Mouse (Mus musculus) lung, postnatal 36 days (tissue): Measurements from ENCODE around the gene Fbxl2.
A peak's percentile ranks its signal among the peaks of the same experiment; 100 is the strongest.

Experiments used
- DNase-seq: peaks from one replicate; pipeline ENCODE4 v3.0.0; 2022; ENCODE audit warnings: mixed read lengths

Fbxl2 gene

DNA sequence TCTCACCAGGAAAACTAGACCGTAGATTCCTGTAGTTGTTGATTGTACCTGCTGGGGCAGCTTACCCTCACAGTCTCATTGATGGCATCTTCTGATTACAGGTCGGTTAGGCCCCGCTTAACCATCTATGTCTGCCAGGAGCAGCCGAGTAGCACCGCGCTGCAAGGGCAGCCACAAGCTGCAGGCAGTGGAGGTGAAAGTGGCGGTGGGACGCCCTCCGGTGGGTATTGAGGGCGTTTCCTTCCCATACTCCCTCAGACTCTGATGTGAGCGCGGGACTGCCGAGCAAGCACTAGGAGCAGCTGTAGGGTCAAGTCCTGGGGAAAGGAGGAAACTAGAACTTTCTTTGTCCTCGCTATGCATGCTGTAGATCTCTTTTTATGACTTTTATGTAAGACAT, 76.0 kb downstream of the Fbxl2 start:
- no peak for DNase-seq

GRCm38 (mm10) chr9:113969399-113969798, 76.6 kb downstream of the Fbxl2 start:
- DNase-seq, result no peak

GRCm38 (mm10) chr9:113968967-113969366, 77.0 kb downstream of the Fbxl2 start:
- no peak for DNase-seq

DNA sequence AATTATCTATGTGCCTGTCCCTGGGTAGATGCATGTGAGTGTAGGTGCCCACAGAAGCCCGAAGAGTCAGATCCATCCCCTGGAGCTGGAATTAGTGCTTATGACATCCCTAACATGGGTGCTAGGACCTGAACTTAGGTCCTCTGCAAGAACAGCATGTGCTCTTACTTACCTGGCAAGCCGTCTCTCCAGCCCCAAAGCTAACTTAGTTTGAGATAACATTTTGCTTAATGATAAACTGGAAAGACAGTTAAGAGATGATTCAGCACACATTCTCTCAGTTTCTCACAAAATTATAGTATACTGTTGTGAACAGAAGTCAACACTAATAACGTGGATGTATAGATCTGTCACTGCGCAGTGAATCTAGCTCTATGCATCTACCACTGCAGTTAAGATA, 79.2 kb downstream of the Fbxl2 start:
- no peak for DNase-seq

- DNase-seq, result no peak
Observed at GRCm38 (mm10) chr9:113964415-113964814, 81.6 kb downstream of the Fbxl2 start.

DNA sequence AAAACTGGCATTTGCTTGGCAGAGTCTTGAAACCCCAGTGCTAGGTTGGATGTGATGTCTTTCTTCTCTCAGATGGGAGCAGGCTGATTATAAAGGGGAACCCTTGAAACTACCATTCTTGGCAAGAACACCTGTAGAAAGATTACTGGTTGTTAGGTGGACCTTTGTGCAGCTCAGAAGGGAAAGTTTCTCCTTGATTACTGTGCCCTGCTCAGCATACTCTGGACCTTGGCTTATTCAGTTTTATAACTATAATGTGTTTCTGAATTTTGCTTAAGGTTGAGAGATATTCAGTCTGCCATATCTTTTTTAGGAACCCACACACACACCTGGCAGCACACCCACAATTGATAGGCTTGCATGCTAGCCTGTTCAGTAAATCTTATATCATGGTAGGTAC, 82.3 kb downstream of the Fbxl2 start:
- no peak for DNase-seq

DNA sequence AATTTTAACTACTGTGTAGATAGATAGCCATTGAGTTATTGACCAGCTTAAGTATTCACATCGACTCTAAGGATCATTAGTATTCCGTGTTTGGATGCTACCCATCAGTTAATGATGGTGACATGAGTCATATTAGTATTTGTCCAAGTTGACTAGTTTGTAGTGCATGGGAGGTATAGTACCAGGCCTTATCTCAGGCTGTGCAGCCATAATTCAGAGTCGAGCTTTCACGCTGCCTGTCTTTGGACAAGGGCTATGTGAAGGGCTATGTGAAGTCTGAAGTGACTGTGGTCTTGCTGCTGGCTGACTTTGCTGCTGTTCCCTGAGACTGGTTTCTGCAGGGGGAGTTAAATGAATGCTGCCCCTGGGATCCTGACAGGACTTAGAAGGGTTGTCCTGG, 88.2 kb downstream of the Fbxl2 start:
- DNase-seq, result no peak

GRCm38 (mm10) chr9:113947216-113947615, 98.8 kb downstream of the Fbxl2 start:
- no peak for DNase-seq

DNA sequence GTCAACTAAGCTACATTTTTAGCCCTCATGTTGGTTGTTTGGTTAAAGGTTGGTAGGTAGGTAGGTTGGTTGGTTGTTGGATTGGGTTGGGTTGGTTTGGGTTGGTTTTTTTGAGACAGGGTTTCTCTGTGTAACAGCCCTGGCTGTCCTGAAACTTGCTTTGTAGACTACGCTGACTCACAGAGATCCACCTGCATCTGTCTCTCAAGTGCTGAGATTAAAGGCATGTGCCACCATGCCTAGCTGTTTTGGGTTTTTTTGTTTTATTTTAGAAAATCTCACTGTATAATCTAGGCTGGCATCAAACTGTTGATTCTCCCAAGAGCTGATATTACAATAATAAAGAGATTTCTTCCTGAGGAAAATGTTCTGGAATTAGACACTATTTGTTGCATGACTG, 102.6 kb downstream of the Fbxl2 start:
- no peak for DNase-seq

- peak; percentile 18 for DNase-seq
Observed at GRCm38 (mm10) chr9:113941103-113941805, 104.7 kb downstream of the Fbxl2 start.

DNA sequence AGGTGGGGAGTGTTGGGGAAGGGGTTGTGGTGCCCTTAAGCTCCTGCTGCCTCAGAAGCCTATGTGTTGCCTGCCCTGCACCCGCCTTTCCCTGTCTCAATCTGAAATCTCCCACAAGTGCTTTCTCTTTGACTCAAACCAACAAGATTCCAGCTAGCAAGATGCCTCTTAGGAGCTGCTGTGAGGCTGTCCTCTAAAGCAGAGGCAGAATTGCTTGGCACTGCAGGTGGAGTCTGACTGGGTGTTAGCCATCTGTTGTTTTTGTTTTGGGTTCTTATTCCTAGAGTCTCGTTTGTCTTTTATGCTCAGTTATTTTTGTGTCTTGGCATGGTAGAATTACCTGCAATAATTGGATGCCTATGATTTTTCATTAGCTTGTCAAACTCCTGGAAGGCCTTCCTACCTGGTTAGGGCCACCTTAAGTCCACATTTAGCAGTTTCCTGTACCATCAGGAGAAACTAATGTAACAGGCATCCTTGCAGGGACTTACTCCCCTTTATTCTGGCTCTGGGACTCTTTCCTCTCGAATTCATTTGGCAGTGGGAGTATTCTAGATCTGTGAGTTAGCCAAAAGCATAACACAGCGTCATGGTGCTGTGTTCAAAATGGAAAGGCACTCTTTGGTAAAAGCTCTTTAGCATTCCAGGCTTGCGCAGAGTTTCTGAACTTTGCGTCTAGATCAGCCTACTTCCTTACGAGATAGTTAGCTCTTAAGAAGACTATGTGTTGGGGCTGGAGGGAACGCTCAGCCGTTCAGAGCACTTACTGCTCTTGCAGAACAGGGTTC, 106.7 kb downstream of the Fbxl2 start:
- no peak for DNase-seq

DNA sequence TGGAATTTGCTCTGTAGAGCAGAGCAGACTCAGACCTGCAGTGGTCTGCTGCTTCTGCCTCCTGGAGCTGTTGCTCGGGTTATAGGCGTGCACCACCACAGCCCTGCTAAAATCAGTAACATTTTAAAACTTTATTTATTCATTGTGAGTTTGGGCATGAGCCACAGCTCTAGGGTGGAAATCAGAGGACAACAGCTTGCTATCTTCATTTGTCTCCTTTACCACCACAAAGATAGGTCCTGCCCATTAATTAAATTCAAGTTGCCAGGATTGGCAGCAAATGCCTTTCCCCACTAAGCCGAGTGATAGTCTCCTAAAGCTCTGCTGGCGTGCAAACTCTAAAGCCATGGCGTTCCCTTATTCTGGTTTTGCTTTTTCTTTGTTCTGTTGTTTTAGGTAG, 110.4 kb downstream of the Fbxl2 start:
- DNase-seq, result no peak

DNA sequence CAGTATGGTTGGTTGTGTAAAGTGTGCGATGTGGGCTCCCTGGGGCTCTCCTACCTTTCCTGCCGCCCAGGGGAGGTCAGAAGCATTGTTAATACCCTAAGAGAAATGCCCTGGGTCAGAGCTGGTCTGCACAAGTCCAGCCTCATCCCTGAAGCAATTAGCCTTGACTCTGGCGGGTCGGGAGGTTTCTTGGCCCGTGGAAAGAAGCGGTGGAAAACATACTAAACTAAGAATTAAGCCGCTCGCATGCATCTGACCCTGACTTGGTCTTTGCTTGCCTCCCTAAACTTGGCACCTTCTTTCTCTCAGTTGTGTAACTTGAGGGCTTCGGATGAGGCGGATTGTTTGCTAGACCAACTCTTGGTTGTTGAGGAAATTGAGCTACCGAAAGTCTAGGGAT, 113.5 kb downstream of the Fbxl2 start:
- no peak for DNase-seq

DNA sequence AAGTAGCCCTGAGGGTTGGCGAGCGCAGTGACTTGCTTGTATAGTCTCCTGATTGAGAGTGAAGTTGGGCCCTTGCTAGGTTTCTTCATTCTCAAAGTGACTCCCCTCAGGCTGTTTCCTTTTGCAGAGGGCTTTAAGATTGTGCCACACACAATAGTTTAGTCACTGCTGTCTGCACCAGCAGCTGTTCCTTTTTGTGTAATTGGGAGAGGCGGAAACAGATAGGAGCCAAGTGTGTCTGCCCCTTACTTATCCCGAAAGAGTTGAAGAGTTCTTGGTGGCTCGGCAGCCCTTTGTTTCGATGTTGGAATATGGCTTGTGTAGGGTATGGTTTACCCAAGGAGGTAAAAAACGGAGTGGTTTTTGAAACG, 113.9 kb downstream of the Fbxl2 start:
- peak; percentile 38 for DNase-seq

- peak; percentile 15 for DNase-seq
Observed at GRCm38 (mm10) chr9:113931375-113932099, 114.5 kb downstream of the Fbxl2 start.

DNA sequence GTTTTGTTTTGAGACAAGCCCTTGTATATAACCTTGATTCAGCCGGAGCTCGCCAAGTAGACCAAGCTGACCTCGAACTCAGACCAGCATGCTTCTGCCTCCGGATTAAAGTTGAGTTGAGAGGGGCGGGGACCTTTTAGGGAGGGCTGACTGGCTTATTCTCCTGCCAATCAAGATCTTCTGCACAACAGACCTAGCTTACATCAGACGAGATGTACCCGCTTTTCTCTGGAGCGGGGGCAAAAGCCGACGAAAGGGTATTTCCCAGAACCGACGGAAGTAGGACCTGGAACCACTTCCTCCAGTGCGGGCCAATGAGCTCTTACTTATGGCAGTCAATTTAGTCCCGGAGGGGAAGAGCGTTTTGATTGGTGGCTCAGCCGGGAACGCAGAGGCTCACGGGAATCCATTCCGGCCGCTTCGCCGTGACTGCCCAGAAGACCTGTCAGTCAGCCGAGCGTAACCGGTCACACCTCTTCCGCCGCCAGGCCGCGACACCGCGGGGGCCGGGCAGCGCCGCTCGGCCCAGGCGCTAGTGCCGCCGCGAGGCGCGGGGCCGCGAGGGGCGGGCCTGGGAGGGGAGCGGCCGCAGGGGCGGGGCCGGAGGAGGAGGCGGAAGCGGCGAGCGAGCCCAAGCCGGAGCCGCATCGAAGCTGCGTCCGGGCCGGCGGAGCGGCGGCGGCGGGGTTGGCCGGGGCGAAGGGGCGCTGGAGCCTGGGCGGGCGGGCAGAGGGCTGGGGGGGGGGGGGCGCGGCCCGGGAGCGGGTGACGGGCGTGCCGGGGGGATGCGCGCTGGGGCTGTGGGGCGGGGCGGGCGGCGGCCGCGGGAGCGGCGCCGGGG, 115.2 kb downstream of the Fbxl2 start, which contains the start of gene Ubp1:
Gene Ubp1, plus strand, starts transcription at position 401 of the 841 bp plus-strand sequence.
- DNase-seq, result peak; percentile 98

DNA sequence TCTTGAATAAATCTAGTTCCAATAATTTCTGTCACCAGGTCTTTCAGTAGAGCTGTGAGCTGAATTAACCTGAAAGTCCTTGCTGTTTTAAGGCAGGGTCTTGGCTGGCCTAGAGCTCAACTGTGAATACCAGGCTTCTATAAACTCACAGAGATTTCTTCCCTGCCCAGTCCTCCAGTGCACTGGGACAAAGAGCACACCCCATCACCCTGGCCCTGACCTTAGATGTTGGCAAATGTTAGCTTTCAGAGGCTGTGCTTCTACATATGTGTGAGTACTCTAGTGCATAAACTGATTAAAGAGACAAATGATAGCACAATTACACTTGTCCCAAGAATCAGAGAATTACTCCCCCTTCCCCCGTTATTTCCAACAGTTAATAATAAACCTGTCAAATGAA, 116.3 kb downstream of the Fbxl2 start:
- DNase-seq, result no peak

DNA sequence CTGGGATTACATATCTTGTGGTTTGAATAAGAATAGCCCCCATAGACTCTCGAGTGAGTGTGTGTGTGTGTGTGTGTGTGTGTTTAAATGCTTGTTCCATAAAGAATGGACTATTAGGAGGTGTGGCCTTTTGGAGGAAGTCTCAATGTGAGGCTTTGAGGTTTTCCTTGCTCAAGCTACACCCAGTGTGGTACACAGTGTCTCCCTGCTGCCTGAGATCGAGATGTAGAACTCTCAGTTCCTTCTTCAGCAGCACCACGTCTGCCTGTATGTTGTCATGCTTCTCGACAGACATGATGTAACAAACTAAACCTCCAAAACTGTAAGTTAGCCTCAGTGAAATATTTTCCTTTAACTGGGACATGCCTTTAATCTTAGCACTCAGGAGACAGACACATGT, 117.4 kb downstream of the Fbxl2 start:
- DNase-seq, result peak; percentile 62

DNA sequence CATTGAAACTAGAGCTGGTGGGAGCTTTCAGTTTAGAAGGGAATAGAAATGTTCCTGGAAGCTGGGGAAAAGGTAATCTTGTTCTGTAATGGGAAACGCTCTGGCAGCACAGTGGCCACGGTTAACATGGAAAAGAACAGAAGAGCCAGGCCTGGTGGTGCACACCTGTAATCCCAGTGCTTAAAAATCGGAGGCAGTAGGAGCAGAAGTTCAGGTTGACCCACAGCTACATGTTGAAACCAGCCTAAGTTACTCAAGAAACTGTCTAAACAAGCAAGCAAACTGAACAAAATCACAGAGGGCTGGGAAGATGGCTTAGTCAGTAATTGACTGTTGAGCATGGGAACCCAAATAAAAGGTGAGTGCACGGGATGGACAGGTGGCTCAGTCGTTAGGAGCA, 121.1 kb downstream of the Fbxl2 start:
- DNase-seq, result no peak

DNA sequence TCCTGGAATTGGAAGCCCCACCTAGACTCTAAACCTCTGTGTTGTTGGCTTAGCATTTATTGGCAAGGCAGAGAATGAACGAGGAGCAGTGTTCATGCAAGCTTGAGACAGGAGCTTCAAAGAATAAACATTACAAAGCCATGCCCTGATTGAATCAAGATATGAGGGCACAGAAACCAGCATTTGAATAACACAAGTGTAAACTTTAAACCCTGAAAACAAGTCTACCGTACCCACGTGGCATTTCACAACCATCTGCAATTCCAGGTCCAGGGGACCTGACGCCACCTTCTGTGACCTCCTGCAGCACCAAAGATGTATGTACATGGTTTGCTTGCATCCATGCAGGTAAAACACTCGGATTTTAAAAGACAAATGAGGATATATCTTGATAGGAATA, 123.3 kb downstream of the Fbxl2 start:
- no peak for DNase-seq

- no peak for DNase-seq
Observed at GRCm38 (mm10) chr9:113915789-113916188, 130.2 kb downstream of the Fbxl2 start.
